Mouse (Mus musculus): ENCODE results near the gene Rfx7. TPM values are rescaled to one million over a fixed set of nuclear protein-coding genes. Genes with fewer than 3 reads are reported as not detected.
"Not testable (repeated sequence)": the region's sequence is repeated elsewhere in the genome, so short reads cannot be mapped to it uniquely, and the experiment has no call there.

The Rfx7 gene
- total RNA-seq, 1 experiment from 2014 or later = 23.3 TPM

GRCm38 (mm10) chr9:72534985-72535384 lies 2.9 kb downstream of the Rfx7 start:
- ATAC-seq (replicated peaks; ENCODE audit: insufficient number of reproducible peaks, low FRiP score, low TSS enrichment, poor library complexity, severe bottlenecking) = no peak

GRCm38 (mm10) chr9:72535394-72535793 lies 3.4 kb downstream of the Rfx7 start:
- no peak for ATAC-seq (replicated peaks; ENCODE audit: insufficient number of reproducible peaks, low FRiP score, low TSS enrichment, poor library complexity, severe bottlenecking)

DNA sequence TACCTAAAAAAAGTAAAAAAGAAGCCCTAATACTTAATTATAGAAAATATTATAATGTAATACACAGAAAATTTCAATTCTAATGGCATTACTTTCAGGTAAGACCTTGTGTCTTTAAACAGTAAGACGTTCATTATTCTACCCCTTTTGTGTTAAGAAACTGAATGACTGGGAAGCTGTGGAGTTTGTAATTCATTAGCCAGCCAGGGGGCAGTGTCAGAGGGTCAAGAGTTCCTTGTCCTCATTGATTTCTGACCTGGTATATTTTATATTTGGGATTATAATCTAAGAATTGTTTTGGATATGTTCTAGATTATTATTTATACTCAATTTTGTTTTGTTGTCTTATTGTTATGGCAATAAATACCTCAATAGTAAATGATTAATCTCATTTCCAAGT lies 5.0 kb downstream of the Rfx7 start:
- no peak for ATAC-seq (replicated peaks; ENCODE audit: insufficient number of reproducible peaks, low FRiP score, low TSS enrichment, poor library complexity, severe bottlenecking)

GRCm38 (mm10) chr9:72543590-72543989 lies 11.6 kb downstream of the Rfx7 start:
- no peak for ATAC-seq (replicated peaks; ENCODE audit: insufficient number of reproducible peaks, low FRiP score, low TSS enrichment, poor library complexity, severe bottlenecking)

GRCm38 (mm10) chr9:72558780-72559179 lies 26.7 kb downstream of the Rfx7 start:
- peak; percentile 92 for ATAC-seq (replicated peaks; ENCODE audit: insufficient number of reproducible peaks, low FRiP score, low TSS enrichment, poor library complexity, severe bottlenecking)

- no peak for ATAC-seq (replicated peaks; ENCODE audit: insufficient number of reproducible peaks, low FRiP score, low TSS enrichment, poor library complexity, severe bottlenecking)
Measured at GRCm38 (mm10) chr9:72560316-72560715, 28.3 kb downstream of the Rfx7 start.

- ATAC-seq (replicated peaks; ENCODE audit: insufficient number of reproducible peaks, low FRiP score, low TSS enrichment, poor library complexity, severe bottlenecking) = no peak
Measured at GRCm38 (mm10) chr9:72563277-72563676, 31.2 kb downstream of the Rfx7 start.

- no peak for ATAC-seq (replicated peaks; ENCODE audit: insufficient number of reproducible peaks, low FRiP score, low TSS enrichment, poor library complexity, severe bottlenecking)
Measured at GRCm38 (mm10) chr9:72567116-72567515, 35.1 kb downstream of the Rfx7 start.

DNA sequence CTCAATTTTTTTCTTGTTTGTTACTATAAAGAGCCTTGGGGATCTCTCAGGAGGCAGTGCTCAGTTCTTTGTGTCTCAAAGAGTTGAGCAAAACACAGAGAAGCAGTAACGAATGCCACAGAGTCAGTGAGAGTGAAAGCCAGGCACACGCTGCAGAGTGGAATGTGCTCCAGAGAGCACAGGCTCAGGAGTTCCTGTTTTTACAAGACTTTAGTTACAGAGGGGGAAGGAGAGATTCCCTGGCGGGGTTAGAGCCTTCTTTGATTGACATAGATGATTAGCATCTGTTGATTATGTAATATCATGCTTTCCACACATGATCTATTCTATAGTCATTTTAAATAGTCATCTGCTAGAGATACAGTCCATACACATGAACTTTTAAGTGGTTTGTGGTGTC lies 48.2 kb downstream of the Rfx7 start:
- no peak for ATAC-seq (replicated peaks; ENCODE audit: insufficient number of reproducible peaks, low FRiP score, low TSS enrichment, poor library complexity, severe bottlenecking)

DNA sequence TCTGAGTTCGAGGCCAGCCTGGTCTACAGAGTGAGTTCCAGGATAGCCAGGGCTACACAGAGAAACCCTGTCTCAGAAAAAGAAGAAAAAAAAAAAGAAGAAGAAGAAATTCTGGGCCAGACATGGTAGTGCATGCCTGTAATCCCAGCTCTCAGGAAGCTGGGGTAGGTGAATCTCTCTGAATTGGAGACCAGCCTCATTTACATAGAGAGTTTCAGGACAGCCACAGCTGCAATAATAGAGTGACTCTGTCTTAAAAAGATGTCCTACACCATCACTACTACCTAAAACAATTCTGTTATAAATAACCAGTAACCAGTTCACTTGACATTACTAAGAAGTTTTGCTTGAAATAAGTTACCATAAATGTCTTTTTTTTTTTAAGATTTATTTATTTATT lies 58.8 kb downstream of the Rfx7 start:
- no peak for ATAC-seq (replicated peaks; ENCODE audit: insufficient number of reproducible peaks, low FRiP score, low TSS enrichment, poor library complexity, severe bottlenecking)

DNA sequence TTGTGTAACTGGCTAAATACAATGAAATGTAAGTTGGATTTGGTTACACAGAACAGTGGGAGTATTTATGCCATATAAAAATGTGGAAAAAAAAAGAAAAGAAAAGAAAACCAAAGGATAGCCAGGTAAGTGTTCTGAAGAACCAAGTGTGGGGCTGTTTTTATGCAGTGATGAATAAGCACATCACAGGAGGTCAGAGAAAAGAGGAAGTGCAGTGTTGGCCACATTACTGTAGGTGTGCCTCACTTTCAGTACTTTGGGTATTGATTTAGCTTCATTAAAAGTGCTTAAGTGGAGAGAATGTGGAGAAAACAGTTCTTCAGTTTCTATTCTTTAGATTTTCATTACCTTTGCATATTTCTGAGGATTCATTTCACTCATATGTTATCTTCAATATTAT lies 60.0 kb downstream of the Rfx7 start:
- no peak for ATAC-seq (replicated peaks; ENCODE audit: insufficient number of reproducible peaks, low FRiP score, low TSS enrichment, poor library complexity, severe bottlenecking)

DNA sequence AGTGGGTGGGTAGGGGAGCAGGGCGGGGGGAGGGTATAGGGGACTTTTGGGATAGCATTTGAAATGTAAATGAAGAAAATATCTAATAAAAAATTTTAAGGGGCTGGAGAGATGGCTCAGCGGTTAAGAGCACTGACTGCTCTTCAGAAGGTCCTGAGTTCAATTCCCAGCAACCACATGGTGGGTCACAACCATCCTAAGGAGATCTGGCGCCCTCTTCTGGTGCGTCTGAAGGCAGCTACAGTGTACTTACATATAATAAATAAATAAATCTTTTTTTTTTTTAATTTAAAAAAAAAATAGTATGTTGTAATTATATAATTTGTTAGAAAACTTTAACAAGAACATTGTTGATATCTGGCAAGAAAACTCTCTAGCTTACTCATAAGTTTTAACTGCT lies 62.6 kb downstream of the Rfx7 start:
- ATAC-seq (replicated peaks; ENCODE audit: insufficient number of reproducible peaks, low FRiP score, low TSS enrichment, poor library complexity, severe bottlenecking) = not testable (repeated sequence)

DNA sequence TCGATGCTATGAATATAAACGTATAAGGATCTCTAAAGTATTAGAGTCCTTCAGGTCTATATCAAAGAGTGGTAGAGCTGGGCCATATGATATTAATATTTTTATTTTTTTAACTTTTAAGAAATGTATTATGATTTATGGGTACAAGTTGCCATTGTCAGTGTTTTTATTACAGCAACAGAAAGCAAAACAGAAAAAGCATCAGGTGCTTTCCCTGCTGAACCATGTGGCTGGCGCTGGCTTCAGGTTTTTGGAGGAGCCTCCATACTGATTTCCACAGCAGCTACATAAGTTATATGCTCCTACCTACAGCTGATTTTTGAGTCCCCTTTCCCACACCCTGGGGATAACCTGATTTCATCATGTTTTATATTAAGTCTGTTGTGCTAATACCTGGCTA lies 68.1 kb downstream of the Rfx7 start:
- no peak for ATAC-seq (replicated peaks; ENCODE audit: insufficient number of reproducible peaks, low FRiP score, low TSS enrichment, poor library complexity, severe bottlenecking)

DNA sequence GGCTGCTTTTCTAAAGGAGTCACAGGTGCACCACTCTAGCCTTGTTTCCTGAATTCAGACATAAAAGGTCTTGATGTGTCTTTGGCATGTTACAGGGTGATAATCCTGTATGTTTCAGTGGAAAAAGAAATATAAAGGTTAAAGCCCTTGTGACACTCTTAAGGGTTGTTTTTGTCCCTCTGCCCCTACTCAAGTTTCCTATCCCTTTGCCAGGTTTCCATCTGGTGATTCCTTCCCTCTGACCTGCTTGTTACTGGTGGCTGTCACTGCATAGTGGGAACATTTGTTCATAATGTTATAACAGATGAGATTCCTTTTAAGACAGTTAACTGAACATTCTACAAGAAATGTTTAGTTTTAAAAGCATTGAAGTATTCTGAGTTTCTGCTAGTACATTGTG lies 77.7 kb downstream of the Rfx7 start:
- no peak for ATAC-seq (replicated peaks; ENCODE audit: insufficient number of reproducible peaks, low FRiP score, low TSS enrichment, poor library complexity, severe bottlenecking)

DNA sequence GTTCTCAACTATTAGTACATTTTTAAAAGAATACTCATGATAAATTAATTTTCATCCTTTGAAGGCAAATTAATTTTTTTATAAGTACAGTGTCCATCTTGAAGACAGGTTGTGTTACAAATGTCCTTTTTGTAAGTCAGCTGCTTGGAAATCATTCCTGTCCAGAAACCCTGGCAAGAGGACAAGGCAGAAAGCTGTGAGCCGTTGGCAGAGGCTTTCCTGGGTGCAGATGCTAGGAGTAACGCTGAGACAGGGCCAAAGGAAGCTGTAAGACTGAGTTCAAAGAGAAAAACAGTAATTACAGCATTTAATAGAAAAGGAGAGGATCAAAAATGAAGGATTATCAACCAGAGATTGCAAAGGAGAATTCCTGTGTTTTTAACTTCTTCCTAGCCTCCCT lies 81.8 kb downstream of the Rfx7 start:
- ATAC-seq (replicated peaks; ENCODE audit: insufficient number of reproducible peaks, low FRiP score, low TSS enrichment, poor library complexity, severe bottlenecking) = no peak

DNA sequence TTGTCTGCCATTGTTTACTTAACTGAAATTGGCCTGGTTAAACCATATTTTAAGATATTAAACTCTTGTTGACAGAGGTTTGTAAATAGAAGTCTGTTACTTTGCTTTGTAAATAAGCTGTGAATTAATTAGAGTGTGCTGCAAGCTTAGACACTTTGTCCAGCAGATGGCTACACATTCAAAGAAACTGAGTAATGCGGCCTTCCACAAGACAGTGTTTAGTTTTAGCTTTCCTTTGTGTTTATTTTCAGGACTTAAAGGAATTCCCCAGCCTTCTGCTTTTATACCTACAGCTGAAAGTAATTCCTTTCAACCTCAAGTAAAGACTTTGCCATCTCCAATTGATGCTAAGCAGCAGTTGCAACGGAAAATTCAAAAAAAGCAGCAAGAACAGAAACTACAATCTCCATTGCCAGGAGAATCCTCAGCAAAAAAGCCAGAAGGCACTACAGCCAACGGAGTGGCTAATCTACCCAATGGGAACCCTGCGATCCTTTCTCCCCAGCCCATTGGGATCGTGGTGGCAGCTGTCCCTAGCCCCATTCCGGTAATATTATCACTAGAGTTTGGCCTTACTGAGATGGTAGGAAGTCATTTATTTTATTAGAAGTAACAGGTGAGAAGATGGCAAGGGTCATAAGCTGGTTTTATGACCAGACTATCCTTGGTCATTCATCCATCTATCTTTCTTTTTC lies 82.9 kb downstream of the Rfx7 start:
- no peak for ATAC-seq (replicated peaks; ENCODE audit: insufficient number of reproducible peaks, low FRiP score, low TSS enrichment, poor library complexity, severe bottlenecking)

GRCm38 (mm10) chr9:72618037-72618436 lies 86.0 kb downstream of the Rfx7 start:
- ATAC-seq (replicated peaks; ENCODE audit: insufficient number of reproducible peaks, low FRiP score, low TSS enrichment, poor library complexity, severe bottlenecking) = no peak

- ATAC-seq (replicated peaks; ENCODE audit: insufficient number of reproducible peaks, low FRiP score, low TSS enrichment, poor library complexity, severe bottlenecking) = no peak
Measured at GRCm38 (mm10) chr9:72623605-72624004, 91.6 kb downstream of the Rfx7 start.

GRCm38 (mm10) chr9:72627598-72627997 lies 95.6 kb downstream of the Rfx7 start:
- ATAC-seq (replicated peaks; ENCODE audit: insufficient number of reproducible peaks, low FRiP score, low TSS enrichment, poor library complexity, severe bottlenecking) = no peak

DNA sequence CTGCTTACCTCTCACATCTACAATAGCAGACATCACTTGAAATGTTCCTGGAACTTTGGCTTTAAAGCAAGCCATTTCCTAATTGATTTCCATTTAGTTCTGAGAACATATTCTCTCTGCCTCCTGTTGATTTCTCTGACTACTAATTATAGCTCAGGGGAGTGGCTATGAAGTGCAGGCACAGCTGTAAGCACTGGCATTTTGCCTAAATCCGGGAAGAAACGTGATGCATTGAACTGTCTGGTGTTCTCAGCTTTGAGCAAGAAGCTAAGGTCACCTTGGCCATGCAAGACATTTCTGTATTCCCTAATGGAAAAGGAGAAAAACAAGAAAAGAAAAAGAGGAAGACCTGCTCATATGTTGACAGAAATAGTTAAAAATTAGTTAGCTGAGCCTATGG lies 96.6 kb downstream of the Rfx7 start:
- ATAC-seq (replicated peaks; ENCODE audit: insufficient number of reproducible peaks, low FRiP score, low TSS enrichment, poor library complexity, severe bottlenecking) = no peak

DNA sequence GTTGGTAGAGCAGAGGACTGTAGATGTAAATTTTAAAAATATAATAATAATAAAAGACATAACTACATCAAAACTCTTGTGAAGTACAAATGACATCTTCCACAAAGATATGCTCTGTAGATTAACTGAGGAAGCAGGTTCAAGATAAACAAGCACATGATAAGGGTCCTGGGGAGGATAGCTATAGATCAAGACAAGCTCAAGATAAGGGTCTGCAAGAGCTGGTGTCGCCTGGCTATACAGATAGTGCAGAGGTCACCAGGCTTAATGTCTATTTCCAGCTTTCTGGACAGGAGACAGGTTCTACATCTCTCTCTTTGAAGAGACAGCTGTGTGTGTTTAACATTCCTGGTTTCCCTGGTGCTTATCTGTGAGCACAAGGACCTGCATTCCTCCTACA lies 100.2 kb downstream of the Rfx7 start:
- no peak for ATAC-seq (replicated peaks; ENCODE audit: insufficient number of reproducible peaks, low FRiP score, low TSS enrichment, poor library complexity, severe bottlenecking)

Measured in monocyte, adult 5-6 weeks (primary cell).